Mouse (Mus musculus) right cerebral cortex, postnatal 25 days (tissue): ENCODE measurements around the gene Gm28710.
A peak's percentile ranks its signal among the peaks of the same experiment; 100 is the strongest.

Experiments used
- DNase-seq: peaks from one replicate; pipeline ENCODE4 v3.0.0; 2022

Gm28710 gene

GRCm38 (mm10) chr5:16791243-16791860 lies at the start of gene Gm28710:
Gene Gm28710 (plus strand): TSS chr5:16791810.
- no peak for DNase-seq

DNA sequence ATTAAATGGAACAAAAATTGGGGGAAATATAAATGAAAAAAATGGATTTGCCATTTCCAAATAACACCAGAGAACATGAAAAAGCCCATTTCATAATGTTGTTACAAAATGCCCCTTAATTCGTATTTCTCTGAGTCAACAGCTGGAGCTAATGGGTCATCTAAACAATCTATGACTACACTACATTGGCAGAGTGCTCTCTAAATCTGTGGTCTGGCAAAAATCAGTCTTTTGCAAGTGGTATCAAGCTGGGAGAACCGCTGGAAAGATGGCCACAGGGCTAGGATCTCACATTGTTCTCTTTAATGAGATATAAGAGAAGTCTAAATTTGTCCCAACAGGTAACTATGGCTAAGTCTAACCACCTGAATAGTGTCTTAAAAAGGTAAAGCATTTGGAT lies 14.4 kb upstream of the Gm28710 start:
- no peak for DNase-seq

GRCm38 (mm10) chr5:16778610-16779172 lies 12.9 kb upstream of the Gm28710 start:
- no peak for DNase-seq

DNA sequence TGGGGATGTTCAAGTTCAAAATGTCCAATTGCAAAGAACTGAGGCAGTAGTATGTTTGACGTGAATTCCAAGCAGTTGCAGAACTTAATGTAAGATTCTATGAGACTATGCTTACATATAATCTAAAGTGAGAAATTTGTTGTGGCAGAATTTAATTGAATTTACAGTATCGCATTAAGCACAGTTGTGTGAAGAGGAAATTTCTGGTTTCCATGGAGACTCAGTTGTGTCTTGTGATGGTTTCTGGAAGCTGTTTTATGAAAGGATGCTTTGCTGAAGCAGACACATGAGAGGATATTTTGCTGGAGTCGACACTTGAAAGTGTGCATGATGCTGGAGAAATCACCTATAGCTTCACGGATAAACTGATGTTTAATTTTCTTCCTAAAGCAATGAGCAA lies 6.0 kb upstream of the Gm28710 start:
- no peak for DNase-seq

DNA sequence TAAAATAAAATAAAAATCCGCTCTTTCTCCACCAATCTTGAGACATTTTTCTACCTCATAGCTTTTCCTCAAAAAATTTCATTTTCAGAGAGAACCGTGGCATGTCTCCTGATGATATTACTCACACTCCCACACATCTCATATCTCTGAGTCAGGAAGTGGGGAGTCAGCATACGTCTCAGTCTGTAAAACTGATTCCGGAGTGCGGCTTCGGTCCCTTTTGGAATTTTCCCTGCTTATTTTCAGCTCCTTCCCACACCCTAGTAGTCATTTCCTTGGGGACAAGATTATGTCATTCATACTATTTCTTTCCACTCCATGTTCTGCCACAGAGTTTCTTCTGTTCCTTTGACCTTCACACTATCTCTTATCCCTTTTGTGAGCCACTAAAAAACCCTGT lies 3.4 kb downstream of the Gm28710 start:
- peak; percentile 11 for DNase-seq

DNA sequence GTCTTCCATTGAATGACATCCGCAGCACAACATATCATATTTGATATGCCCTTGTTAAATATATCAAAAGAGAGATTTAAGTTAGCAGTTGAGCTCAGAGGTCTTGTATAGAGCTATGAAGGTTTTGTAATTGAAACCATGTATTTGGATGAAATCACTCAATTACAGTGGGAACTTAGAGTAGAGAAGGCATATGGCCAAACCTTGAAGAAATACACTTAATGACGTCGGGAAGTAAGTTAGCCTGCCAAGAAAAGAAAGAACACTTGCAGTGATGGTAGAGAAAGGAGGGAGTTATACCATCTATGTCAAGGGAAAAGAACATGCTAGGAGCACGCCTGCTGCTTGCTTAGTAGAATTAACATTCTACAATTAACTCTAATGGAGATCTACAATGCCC lies 11.1 kb downstream of the Gm28710 start:
- no peak for DNase-seq

GRCm38 (mm10) chr5:16838991-16839390 lies 47.4 kb downstream of the Gm28710 start:
- DNase-seq: no peak

GRCm38 (mm10) chr5:16869309-16869915 lies 77.8 kb downstream of the Gm28710 start:
- DNase-seq: peak; percentile 8

GRCm38 (mm10) chr5:16894161-16894560 lies 102.6 kb downstream of the Gm28710 start:
- no peak for DNase-seq

GRCm38 (mm10) chr5:16919791-16920190 lies 128.2 kb downstream of the Gm28710 start:
- no peak for DNase-seq

- no peak for DNase-seq
Observed at GRCm38 (mm10) chr5:16922473-16922872, 130.9 kb downstream of the Gm28710 start.
